Mouse (Mus musculus) small intestine, adult 2 months (tissue): ENCODE results near the gene Mipep. TPM values are rescaled to one million over a fixed set of nuclear protein-coding genes. Genes with fewer than 3 reads are reported as not detected.
A peak's percentile ranks its signal among the peaks of the same experiment; 100 is the strongest.

Experiments
- H3K27ac ChIP-seq: fragments of 200-500 bp; 2 replicates; pipeline ENCODE4 v1.5.1; 2012; ENCODE audit warnings: low read depth, low read length, control low read depth, inconsistent platforms; ENCODE audit not compliant: insufficient read depth
- H3K27me3 ChIP-seq: fragments of 200-500 bp; 2 replicates; pipeline ENCODE4 v1.6.1; 2012; ENCODE audit warnings: mild to moderate bottlenecking, moderate library complexity, low read length, inconsistent platforms; ENCODE audit not compliant: control insufficient read depth, insufficient read depth
- H3K36me3 ChIP-seq: fragments of 200-500 bp; 2 replicates; pipeline ENCODE4 v1.6.1; 2012; ENCODE audit warnings: mild to moderate bottlenecking, low read length, control low read depth, inconsistent platforms; ENCODE audit not compliant: control insufficient read depth, insufficient read depth
- H3K4me1 ChIP-seq: fragments of 200-500 bp; 2 replicates; pipeline ENCODE4 v1.6.1; 2012; ENCODE audit warnings: low read length, inconsistent platforms, mixed read lengths; ENCODE audit not compliant: control insufficient read depth, insufficient read depth, insufficient read length
- H3K4me3 ChIP-seq: fragments of 200-500 bp; 2 replicates; pipeline ENCODE4 v1.5.1; 2012; ENCODE audit warnings: low read depth, mild to moderate bottlenecking, control low read depth, inconsistent platforms, low read length, moderate library complexity
- CTCF ChIP-seq: fragments of 200-500 bp; IDR thresholded peaks from 2 replicates; pipeline ENCODE4 v1.5.1; 2012; ENCODE audit warnings: low read depth, mild to moderate bottlenecking, control low read depth, inconsistent platforms, low read length, moderate library complexity, mixed read lengths; ENCODE audit not compliant: insufficient replicate concordance, insufficient read length; ENCODE audit errors: extremely low read depth
- POLR2A ChIP-seq: fragments of 200-500 bp; IDR thresholded peaks from 2 replicates; pipeline ENCODE4 v1.6.1; 2012; ENCODE audit warnings: low read depth, mild to moderate bottlenecking, control low read depth, inconsistent platforms, low read length, moderate library complexity
- WGBS: fragments of 180-500 bp; shearing (Covaris S2); methylation state at CpG from one replicate; pipeline ENCODE4 v1.1.7; 2018; 5-methylcytosine and 5-hydroxymethylcytosine counted together
- polyA plus RNA-seq: library from polyadenylated mRNA; depleted of rRNA; stranded (reverse); fragments of >200 nt; gene quantifications from 2 replicates; pipeline ENCODE4 v1.2.3, GENCODE M21; 2012; rRNA removed

The Mipep gene
- polyA plus RNA-seq, 1 experiment = 6.2 TPM

GRCm38 (mm10) chr14:60909351-60909750 is 125.0 kb downstream of the Mipep start:
- Histone ChIP-seq H3K4me3 (no peak overlapping the region), H3K36me3 (no peaks in the 10 kb centered on the region), H3K27me3 (no peaks in the 10 kb centered on the region), H3K27ac (no peak overlapping the region), H3K4me1 (peaks cover 9% of the 10 kb centered on the region)
- TF ChIP-seq CTCF (no peak), POLR2A (no peak)
- WGBS = 52% methylated on average over 4 of the region's 4 CpGs

GRCm38 (mm10) chr14:60910506-60911444 is 126.4 kb downstream of the Mipep start:
- H3K4me1 ChIP-seq = peaks cover 8% of the 10 kb centered on the region
- TF ChIP-seq CTCF (no peak), POLR2A (no peak)
- no peaks in the 10 kb centered on the region for H3K27me3 ChIP-seq
- 35% methylated on average over 12 of the region's 12 CpGs for WGBS
- H3K27ac ChIP-seq = peak overlapping the region; percentile 11; the same call in 1 of the 2 replicates
- H3K36me3 ChIP-seq = no peaks in the 10 kb centered on the region
- no peak overlapping the region for H3K4me3 ChIP-seq

DNA sequence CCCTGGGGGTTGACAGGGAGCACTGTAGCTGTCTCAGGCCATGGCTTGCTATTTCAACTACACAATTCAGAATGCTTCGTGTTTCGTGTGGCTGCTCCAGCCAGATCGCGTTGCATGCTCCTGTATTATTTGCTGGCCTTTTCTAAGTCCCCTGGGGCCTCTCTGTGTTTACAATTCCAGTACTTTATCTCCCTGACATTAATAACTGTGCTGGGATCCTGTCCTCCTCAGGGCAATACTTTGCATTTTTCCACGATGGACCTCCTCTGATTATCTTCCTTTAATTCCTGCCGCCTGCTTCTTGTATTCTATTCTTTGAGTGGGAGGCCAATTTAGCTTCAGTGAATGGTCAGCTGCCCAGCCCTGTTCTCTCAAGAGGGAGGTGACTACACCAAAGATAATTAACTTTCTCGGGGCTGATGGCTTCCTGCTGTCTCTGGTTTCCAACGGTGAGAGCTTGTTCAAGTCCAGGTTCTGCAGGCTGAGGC is 128.7 kb downstream of the Mipep start:
- Histone ChIP-seq H3K27me3 (no peaks in the 10 kb centered on the region), H3K4me3 (no peak overlapping the region), H3K4me1 (peaks cover 8% of the 10 kb centered on the region), H3K36me3 (no peaks in the 10 kb centered on the region), H3K27ac (no peak overlapping the region)
- whole genome bisulfite sequencing = 49% methylated on average over 8 of the region's 8 CpGs
- TF ChIP-seq CTCF = no peak
- TF ChIP-seq POLR2A = no peak

GRCm38 (mm10) chr14:60916661-60917060 is 132.3 kb downstream of the Mipep start:
- H3K27ac ChIP-seq = no peak overlapping the region
- H3K4me3 ChIP-seq = no peak overlapping the region
- 70% methylated on average over 4 of the region's 4 CpGs for WGBS
- TF ChIP-seq POLR2A = no peak
- TF ChIP-seq CTCF = no peak
- no peaks in the 10 kb centered on the region for H3K36me3 ChIP-seq
- H3K27me3 ChIP-seq = no peaks in the 10 kb centered on the region
- peaks cover 3% of the 10 kb centered on the region; the same call in 1 of the 2 replicates for H3K4me1 ChIP-seq

DNA sequence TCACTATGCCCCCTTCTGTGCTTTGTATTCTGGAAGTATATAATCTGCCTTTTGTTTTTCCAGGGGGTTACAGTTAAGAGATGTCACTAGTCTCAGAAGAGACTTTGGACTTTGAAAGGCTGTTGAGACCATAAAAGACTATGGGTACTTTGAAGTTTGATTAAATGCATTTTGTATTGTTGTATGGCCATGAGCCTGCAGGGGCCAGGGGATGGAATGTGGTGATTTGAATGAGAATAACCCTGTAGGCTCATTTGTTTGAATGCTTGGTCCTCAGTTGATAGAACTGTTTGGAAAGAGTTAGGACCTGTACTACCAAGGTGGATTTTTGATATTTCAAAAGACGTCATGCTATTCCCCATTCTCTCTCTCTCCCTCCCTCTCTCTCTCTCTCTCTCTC is 141.6 kb downstream of the Mipep start:
- Histone ChIP-seq H3K4me1 (no peaks in the 10 kb centered on the region), H3K27me3 (no peaks in the 10 kb centered on the region), H3K4me3 (no peak overlapping the region), H3K27ac (no peak overlapping the region), H3K36me3 (no peaks in the 10 kb centered on the region)
- TF ChIP-seq CTCF = no peak
- TF ChIP-seq POLR2A = no peak
- 58% methylated on average over 1 of the region's 1 CpGs for WGBS

- WGBS = 76% methylated on average over 5 of the region's 5 CpGs
- H3K4me1 ChIP-seq = no peaks in the 10 kb centered on the region
- TF ChIP-seq CTCF (no peak), POLR2A (no peak)
- H3K27me3 ChIP-seq = no peaks in the 10 kb centered on the region
- H3K27ac ChIP-seq = no peak overlapping the region
- no peak overlapping the region for H3K4me3 ChIP-seq
- H3K36me3 ChIP-seq = no peaks in the 10 kb centered on the region
These were observed 151.3 kb downstream of the Mipep start for GRCm38 (mm10) chr14:60935705-60936104.

GRCm38 (mm10) chr14:60937481-60938039 is 153.2 kb downstream of the Mipep start:
- no peaks in the 10 kb centered on the region for H3K27me3 ChIP-seq
- H3K27ac ChIP-seq = no peak overlapping the region
- no peak overlapping the region for H3K4me3 ChIP-seq
- 93% methylated on average over 4 of the region's 4 CpGs for WGBS
- no peaks in the 10 kb centered on the region for H3K36me3 ChIP-seq
- no peaks in the 10 kb centered on the region for H3K4me1 ChIP-seq
- TF ChIP-seq CTCF (no peak), POLR2A (no peak)

Other genes starting within 250 kb of the Mipep start
- 10.1 and 21.6 TPM in 2 replicates for gene Spata13, start 150.6 kb upstream of the Mipep start, polyA plus RNA-seq
- gene C1qtnf9, start 16.4 kb upstream of the Mipep start, polyA plus RNA-seq = 0.47 and 0.70 TPM in 2 replicates